Mouse (Mus musculus) brain, embryonic 18.5 days (tissue): ENCODE results near the gene Thop1.
A peak's percentile ranks its signal among the peaks of the same experiment; 100 is the strongest.
"Not testable (repeated sequence)": the region's sequence is repeated elsewhere in the genome, so short reads cannot be mapped to it uniquely, and the experiment has no call there.

Source experiments
- DNase-seq: peaks from one replicate; pipeline ENCODE4 v3.0.0-alpha.2; 2012; ENCODE audit warnings: low read depth, low spot score

Thop1 gene

GRCm38 (mm10) chr10:81057406-81058130, 12.3 kb upstream of the Thop1 start:
- DNase-seq, result no peak

GRCm38 (mm10) chr10:81058896-81059295, 10.9 kb upstream of the Thop1 start:
- DNase-seq, result no peak

DNA sequence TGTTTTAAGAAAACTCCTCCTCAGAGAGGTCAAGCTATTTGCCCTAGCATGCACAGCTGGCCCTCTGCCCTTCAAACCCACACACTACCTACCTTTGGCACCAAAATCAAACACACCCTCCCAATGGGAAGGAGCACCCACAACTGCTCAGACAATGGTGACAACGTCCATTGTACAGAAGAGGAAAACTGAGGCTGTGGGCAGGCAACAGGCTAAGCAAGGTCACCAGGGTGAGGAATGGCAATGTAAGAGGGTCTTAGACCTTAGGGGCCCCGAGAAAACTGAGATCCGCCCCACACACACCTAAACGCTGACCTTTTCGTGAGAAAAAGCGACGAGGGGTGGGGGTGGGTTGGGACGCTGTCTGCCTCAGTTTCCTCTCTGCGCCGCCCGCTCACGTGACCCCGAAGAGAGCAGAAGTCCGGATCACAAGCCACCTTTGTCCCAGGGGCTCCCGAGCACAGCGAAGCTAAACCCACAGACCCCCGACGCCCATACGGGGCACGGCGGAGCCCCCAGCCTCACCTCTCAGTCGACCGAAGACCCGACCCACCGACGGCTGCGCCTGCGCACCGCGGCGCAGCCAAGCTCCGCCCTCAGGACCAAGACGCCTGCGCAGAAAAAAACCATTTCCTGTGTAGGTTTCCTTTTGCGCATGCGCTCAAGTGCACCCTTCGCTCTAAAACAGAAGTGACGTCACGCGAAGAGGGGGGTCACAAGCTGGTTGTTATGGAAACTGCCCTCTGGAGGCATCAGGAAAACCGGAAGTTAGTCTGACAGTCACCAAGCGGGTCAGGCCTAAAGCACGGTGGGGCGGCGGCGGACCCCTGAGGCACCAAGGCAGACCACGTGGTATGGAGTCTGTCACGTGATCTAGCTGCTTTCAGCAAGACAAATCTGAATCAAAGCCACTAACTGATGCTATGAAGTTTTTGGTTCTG, 10.0 kb upstream of the Thop1 start, which contains the start of gene Sgta:
Gene Sgta, minus strand, starts transcription at position 579 of the 941 bp plus-strand sequence.
- peak; percentile 100 for DNase-seq

DNA sequence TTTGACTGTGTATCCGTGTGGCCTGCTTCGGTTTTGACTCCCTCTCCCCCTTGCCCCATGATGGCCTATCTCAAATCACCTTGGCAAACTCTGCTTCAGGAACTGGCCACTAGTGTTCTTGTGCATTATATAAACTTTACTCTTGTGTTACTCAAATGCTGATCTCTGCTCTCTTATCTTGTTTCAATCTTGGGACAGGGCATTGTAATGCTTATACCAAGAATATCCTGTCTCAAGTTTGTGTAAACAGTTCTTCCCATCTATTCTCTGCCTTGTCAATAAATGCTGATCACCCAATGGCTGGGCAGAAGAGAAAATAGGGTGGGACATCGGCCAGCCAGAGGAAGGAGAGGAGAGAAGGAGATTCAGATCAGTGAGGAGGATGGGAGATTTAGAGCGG, 7.1 kb upstream of the Thop1 start:
- DNase-seq, result no peak

GRCm38 (mm10) chr10:81064519-81064918, 5.3 kb upstream of the Thop1 start:
- DNase-seq, result not testable (repeated sequence)

- no peak for DNase-seq
These were observed 1.1 kb upstream of the Thop1 start for GRCm38 (mm10) chr10:81068706-81069105.

GRCm38 (mm10) chr10:81072290-81072689, 2.5 kb downstream of the Thop1 start:
- no peak for DNase-seq

- DNase-seq, result no peak
These were observed 3.6 kb downstream of the Thop1 start for GRCm38 (mm10) chr10:81073464-81073863.

DNA sequence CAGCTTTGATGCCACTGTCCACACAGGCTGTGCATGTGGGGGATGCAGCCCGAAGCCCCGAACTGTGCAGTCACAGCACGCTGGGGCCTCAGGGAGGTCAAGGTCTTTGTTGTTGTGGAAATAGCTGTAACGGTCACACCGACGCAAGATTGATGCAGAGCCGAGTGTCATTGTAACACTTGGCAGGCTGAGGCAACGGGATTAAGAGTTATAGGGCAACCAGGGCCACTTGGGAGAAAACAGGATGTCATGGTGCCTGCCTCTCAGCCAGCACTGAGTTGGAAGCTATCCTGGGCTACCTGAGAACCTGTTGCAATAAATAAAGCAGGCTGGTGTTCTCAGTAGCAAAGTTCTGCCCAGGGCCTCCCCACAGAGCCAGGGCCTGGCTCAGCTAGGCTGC, 5.9 kb downstream of the Thop1 start:
- DNase-seq, result no peak

DNA sequence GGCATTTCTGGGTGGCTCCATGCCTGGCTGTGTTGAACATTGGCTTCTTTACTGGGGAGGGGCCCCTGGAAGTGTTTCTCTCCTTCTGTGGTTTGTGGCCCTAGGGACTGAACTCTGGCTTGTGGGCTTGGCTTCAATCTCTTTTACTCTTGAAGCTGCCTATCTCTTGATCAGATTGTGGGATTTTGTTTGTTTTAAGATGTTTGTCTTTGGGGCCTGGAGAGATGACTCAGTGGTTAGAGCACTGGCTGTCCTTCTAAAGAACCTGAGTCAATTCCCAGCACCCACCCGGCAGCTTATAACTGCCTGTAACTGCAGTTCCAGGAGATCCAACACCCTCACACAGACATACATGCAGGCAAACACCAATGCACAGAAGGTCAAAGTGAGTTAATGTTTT, 6.5 kb downstream of the Thop1 start:
- no peak for DNase-seq

GRCm38 (mm10) chr10:81077916-81078315, 8.1 kb downstream of the Thop1 start:
- DNase-seq, result no peak

GRCm38 (mm10) chr10:81080008-81080655, 10.3 kb downstream of the Thop1 start:
- DNase-seq, result no peak

GRCm38 (mm10) chr10:81082168-81082960, 12.5 kb downstream of the Thop1 start:
- DNase-seq, result no peak

DNA sequence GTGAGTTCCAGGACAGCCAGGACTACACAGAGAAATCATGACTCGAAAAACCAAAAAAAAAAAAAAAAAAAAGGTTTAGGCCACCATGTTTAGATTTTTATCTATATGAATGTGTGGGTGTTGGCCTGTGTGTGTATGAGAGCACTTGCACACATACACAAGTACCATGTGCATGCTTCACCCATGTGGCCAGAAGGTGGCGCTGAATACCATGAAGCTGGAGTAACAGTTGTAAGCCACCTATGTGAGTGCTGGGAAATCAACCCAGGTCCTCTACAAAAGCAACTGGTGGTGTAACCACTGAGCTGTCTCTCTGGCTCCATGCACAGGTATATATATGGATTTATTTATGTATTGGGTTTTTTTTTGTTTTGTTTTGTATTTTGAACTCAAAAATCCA, 17.2 kb downstream of the Thop1 start:
- DNase-seq, result no peak

DNA sequence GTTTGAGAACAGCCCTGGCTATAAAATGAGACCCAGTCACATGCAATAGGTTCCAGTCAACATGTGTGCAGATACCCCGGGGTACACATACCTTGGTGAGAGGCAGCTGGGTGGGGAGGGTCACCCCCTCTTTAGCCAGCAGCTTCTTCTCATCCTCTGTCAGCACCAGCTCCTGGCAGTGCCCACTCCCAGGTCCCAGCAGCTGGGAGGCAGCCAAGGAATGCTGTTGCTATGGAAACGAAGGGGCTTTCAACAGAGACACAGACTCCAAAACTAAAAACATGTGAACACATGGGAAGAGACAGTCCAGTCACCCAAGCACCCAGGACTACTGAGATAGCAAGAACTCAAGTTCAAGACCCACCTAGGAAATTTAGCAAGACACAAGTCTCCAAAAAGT, 19.4 kb downstream of the Thop1 start:
- peak; percentile 20 for DNase-seq

DNA sequence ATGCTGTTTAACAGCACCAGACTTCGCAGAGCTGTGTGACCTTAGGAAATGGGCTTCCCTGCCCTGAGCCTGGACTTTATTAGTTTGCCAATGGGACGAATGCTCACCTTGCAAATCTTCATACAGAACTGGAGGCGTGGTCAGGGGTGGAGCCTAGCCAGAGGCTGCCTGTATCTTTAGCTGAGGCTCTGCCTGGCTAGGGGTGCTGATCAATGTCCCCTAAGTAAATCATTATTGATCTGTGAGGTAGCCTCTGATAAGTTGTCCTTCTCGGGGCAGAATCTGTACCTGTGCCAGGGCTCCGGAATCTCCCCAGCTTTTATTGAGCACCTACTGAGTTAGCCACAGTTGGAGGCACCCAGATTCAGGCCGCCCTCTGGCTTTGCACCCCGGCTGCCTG, 20.8 kb downstream of the Thop1 start:
- DNase-seq, result no peak

DNA sequence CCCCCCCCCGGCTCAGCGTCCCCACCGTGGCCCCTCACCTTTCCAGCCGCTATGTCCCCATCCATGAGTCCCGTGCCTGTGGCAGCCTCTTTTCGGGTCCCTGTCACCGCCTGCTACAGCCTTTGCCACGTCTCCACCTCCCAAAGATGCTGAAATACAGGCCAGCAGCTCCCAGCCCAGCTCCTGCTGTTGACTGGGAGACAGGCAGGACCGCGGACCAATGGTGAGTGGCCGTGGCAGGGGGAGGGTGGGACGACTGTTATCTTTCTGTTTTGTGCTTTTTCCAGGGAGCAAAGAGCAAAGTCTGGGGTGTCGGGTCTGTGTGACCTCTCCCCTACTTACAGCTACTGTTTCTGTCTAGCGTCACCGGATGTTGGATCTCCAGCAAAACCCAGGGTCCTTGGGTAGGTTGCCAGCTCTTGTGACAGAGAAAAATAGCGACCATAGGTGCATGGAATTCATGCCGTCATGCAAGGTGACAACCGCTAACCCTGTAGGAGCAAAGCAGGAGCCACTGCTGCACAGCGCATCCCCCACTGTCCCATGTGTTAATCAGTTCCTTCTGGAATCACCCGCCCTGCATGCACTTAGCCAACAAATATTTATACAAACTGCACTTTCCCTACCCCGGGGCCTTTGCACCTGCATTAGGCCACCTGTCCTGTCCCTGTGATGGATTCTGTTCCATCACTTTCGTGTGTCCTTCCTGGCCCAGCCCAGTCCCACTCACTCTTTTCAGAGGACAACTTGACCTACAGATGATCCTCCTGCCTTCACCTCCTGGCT, 22.8 kb downstream of the Thop1 start:
- no peak for DNase-seq

DNA sequence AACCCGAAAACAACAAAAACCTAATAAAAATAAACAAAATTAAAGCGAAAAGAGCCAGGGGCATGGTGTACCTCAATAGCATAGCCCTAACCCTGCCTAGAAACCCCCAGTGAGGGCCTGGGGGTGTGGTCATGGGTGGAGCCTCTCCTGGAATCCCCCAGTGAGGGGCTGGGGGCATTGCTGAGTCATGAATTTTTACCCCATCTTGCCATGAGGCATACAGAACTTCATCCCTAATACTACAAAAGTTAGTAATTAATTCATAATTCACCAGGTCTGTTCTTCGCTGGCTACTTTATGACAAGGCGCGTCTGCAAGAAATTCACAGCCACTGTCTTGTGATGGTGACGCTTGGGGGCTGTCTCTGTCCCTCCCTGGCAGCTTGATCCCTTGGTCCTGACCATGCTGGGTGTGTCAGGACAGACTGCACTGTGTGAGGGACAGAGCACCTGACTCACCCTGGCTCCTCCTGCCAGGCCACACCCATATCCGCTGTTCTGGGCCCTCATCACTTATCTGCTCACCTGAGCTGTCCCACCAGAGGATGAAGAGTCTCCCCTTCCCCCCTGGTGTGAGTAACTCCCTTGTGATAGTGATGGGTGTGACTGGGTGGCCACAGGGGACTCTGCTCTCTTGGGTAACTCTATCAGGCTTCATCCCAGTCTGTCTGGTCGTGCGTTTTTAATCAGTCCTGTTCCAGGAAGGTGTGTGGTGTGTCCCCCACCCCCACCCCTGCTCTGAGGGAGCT, 25.3 kb downstream of the Thop1 start:
- no peak for DNase-seq

DNA sequence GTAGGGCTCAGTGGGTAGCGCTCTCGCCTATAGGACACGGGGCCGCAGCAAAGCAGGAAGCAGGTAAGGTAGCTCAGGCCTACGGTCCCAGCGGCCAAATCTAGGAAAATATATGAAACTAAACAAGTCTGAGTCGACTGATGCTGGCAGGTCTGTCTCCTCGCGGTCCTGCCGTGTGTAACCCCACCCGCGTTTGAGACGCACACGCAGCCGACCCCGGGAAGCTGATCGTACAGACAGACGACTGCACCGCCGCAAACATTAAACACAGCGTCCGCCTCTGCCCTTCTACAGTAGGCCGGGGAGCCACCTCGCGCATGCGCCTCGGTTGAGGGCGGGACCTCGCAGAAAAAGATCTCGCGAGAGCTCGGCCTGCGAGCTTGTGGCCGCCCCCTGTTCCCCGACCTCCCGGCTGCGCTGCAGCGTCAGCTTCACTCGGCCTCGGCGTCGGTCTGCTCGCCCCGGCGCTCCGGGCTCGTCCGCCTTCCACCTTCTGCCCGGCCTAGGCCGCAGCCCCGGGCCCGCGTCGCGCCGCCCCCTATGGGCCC, 35.8 kb downstream of the Thop1 start, which contains the start of gene Map2k2:
Gene Map2k2, plus strand, starts transcription at position 351 of the 548 bp plus-strand sequence.
- DNase-seq, result peak; percentile 93
